Mouse (Mus musculus) CD4-positive naive resting alpha-beta T cell, adult 57 days (primary cell): ENCODE measurements around the gene Gimd1. TPM values are rescaled to one million over a fixed set of nuclear protein-coding genes. Genes with fewer than 3 reads are reported as not detected.

Experiments
- total RNA-seq: library from RNA; stranded (reverse); gene quantifications from one replicate; pipeline ENCODE4 v1.2.4, GENCODE M21; 2023

Gimd1 gene
- total RNA-seq: not detected

DNA sequence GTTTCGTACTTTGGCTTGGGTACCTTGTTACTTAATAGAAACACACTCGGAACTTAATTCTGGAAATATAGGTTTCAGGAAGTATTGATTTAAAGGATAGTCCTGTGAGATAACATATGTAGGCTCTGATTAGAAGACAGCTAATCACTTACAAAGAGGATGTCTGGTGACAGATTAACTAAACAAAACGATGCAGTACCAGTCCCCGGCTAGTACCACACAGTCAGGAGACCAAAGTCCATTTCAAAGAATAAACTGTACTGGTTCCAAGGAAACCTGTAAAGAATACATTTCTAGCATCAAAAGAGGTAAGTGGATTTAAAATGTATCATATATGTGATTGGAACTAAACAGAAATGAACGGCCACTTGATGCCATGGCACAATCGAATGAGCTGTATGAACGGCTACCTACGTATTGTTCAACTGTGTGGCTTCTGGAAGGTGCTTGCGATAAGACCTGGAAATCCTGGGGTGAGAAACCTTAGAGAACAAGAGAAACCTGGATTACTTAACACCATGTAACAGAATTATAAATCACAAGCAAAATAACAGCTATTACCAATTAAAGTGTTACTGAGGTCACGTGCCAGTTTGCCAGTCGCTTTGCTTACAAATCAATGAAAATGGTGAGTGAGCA is at the start of gene Gimd1:
Gene Gimd1, plus strand, starts transcription at position 220 of the 639 bp plus-strand sequence.

DNA sequence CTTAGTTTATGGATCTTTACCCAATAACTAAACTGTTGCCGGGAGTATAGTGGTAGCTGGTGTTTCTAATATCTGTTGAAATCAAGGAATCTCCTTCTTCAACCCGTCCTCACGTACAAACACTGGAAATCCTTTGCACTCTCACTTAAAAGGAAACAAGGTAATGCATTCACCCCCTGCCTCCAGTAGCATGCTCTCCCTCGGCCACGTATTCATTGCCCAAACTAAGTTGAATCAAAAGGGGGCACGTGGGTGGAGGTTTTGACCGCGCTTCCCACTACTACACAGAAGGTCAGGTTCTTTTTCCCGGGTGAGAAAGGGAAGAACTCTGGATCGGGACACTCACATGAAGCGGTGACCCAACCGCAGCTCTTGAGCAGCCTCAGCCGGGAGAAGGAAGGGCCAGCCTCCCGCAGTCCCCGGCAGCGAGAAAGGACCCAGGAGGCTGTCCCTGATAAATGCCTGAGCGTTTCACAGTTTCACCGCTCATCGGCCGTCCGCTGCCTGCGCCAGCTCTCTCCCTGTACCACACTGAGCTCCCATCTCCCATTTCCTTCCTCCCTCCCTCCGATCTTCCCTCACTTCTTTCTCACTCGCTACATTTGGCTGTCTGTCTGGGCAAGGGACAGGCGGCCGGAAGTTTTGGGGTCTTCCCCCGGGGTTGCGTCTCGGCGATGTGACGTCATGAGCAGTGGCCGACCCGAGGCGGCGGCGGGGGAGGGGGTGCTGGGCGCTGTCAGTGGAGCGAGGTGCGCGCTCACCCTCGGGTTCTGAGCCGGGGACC is 54.0 kb downstream of the Gimd1 start, which contains the start of gene Tbck:
Gene Tbck, plus strand, starts transcription at position 698 of the 784 bp plus-strand sequence.

GRCm38 (mm10) chr3:132684231-132684928 is 54.8 kb downstream of the Gimd1 start, which contains the start of gene Aimp1:
Gene Aimp1, minus strand, starts transcription at chr3:132684370.

Other genes with a start within 250 kb of the Gimd1 start
- 24.3 TPM for gene Tbck, start 54.3 kb downstream of the Gimd1 start, total RNA-seq
- gene Aimp1, start 54.5 kb downstream of the Gimd1 start, total RNA-seq: 49.9 TPM